Mouse (Mus musculus) adrenal gland, adult (tissue): Measurements from ENCODE around the gene Gse1.

Experiments used
- DNase-seq, 2 experiments: peaks; one replicate each; pipeline ENCODE4 v3.0.0; 2022 to 2023; ENCODE audit warnings: low spot score in 1 of 2; ENCODE audit not compliant: inconsistent age in 2 of 2

Gse1 gene

GRCm38 (mm10) chr8:120293421-120294357 lies 65.4 kb downstream of the Gse1 start:
- DNase-seq: no peak

- DNase-seq: peak in 1 of 2 experiments; percentile 48
These were observed 67.0 kb downstream of the Gse1 start for GRCm38 (mm10) chr8:120294982-120295870.

- peak in 1 of 2 experiments; percentile 75 for DNase-seq
These were observed 68.7 kb downstream of the Gse1 start for GRCm38 (mm10) chr8:120297000-120297399.

GRCm38 (mm10) chr8:120298601-120299532 lies 70.6 kb downstream of the Gse1 start:
- DNase-seq: peak in 1 of 2 experiments; percentile 57

- peak; percentile 88 to 94 for DNase-seq
These were observed 72.4 kb downstream of the Gse1 start for GRCm38 (mm10) chr8:120300601-120301141.

- DNase-seq: no peak
These were observed 74.9 kb downstream of the Gse1 start for GRCm38 (mm10) chr8:120302941-120303675.

GRCm38 (mm10) chr8:120304097-120304496 lies 75.8 kb downstream of the Gse1 start:
- peak in 1 of 2 experiments; percentile 32 for DNase-seq

GRCm38 (mm10) chr8:120305800-120306385 lies 77.6 kb downstream of the Gse1 start:
- no peak for DNase-seq

- DNase-seq: peak in 1 of 2 experiments; percentile 38
These were observed 78.8 kb downstream of the Gse1 start for GRCm38 (mm10) chr8:120307103-120307502.

GRCm38 (mm10) chr8:120307528-120307927 lies 79.3 kb downstream of the Gse1 start:
- no peak for DNase-seq

- no peak for DNase-seq
These were observed 79.9 kb downstream of the Gse1 start for GRCm38 (mm10) chr8:120308131-120308530.

- peak in 1 of 2 experiments; percentile 70 for DNase-seq
These were observed 80.3 kb downstream of the Gse1 start for GRCm38 (mm10) chr8:120308553-120308952.

- DNase-seq: peak in 1 of 2 experiments; percentile 57
These were observed 81.1 kb downstream of the Gse1 start for GRCm38 (mm10) chr8:120309326-120309725.

- peak in 1 of 2 experiments; percentile 38 for DNase-seq
These were observed 81.8 kb downstream of the Gse1 start for GRCm38 (mm10) chr8:120310063-120310462.

GRCm38 (mm10) chr8:120312452-120312851 lies 84.2 kb downstream of the Gse1 start:
- no peak for DNase-seq

- peak in 1 of 2 experiments; percentile 74 for DNase-seq
These were observed 85.4 kb downstream of the Gse1 start for GRCm38 (mm10) chr8:120313674-120314073.

- no peak for DNase-seq
These were observed 86.7 kb downstream of the Gse1 start for GRCm38 (mm10) chr8:120314932-120315331.

GRCm38 (mm10) chr8:120315644-120316043 lies 87.4 kb downstream of the Gse1 start:
- DNase-seq: peak in 1 of 2 experiments; percentile 58

- DNase-seq: no peak
These were observed 88.5 kb downstream of the Gse1 start for GRCm38 (mm10) chr8:120316707-120317106.
